Mouse (Mus musculus) forebrain, embryonic 14.5 days (tissue): ENCODE results near the gene Gfpt2. TPM values are rescaled to one million over a fixed set of nuclear protein-coding genes. Genes with fewer than 3 reads are reported as not detected.
A peak's percentile ranks its signal among the peaks of the same experiment; 100 is the strongest.
"Not testable (repeated sequence)": the region's sequence is repeated elsewhere in the genome, so short reads cannot be mapped to it uniquely, and the experiment has no call there.

Experiments used
- ATAC-seq: fragments of 200-750 bp; cut with Nextera tagmentation; 2 replicates; pipeline ENCODE4 v1.8.0; 2017; ENCODE audit warnings: mild to moderate bottlenecking, moderate library complexity
- DNase-seq: peaks from one replicate; pipeline ENCODE4 v3.0.0-alpha.2; 2015; ENCODE audit warnings: low spot score
- H3K27ac ChIP-seq: fragments of 300-500 bp; sonication (generic); 2 replicates; pipeline ENCODE4 v1.5.1; 2014; ENCODE audit warnings: low read depth, mild to moderate bottlenecking, control low read depth, low read length, moderate library complexity
- H3K27me3 ChIP-seq: fragments of 300-500 bp; sonication (generic); replicated peaks from 2 replicates; pipeline ENCODE4 v1.6.1; 2014; ENCODE audit warnings: low read length, control low read depth, mixed read lengths; ENCODE audit not compliant: control insufficient read depth, insufficient read depth
- H3K36me3 ChIP-seq: fragments of 300-500 bp; sonication (generic); 2 replicates; pipeline ENCODE4 v1.6.1; 2014; ENCODE audit warnings: low read length, control low read depth; ENCODE audit not compliant: control insufficient read depth, insufficient read depth
- H3K4me1 ChIP-seq: fragments of 300-500 bp; sonication (generic); 2 replicates; pipeline ENCODE4 v1.6.1; 2014; ENCODE audit warnings: antibody characterized with exemption, low read length, control low read depth; ENCODE audit not compliant: control insufficient read depth, insufficient read depth
- H3K4me2 ChIP-seq: fragments of 300-500 bp; sonication (generic); 2 replicates; pipeline ENCODE4 v1.6.1; 2014; ENCODE audit warnings: mild to moderate bottlenecking, control low read depth, low read length
- H3K4me3 ChIP-seq: fragments of 300-500 bp; sonication (generic); 2 replicates; pipeline ENCODE4 v1.5.1; 2014; ENCODE audit warnings: low read depth, low read length, control low read depth
- H3K9ac ChIP-seq: fragments of 300-500 bp; sonication (generic); 2 replicates; pipeline ENCODE4 v1.6.1; 2014; ENCODE audit warnings: mild to moderate bottlenecking, low read length, control low read depth, moderate library complexity
- H3K9me3 ChIP-seq: fragments of 300-500 bp; sonication (generic); replicated peaks from 2 replicates; pipeline ENCODE4 v1.6.1; 2016; ENCODE audit warnings: low read length, control low read depth, mixed read lengths; ENCODE audit not compliant: control insufficient read depth
- WGBS: fragments of 180-500 bp; shearing (Covaris S2); extraction: QIAGEN DNeasy Blood & Tissue Kit; methylation state at CpG from one replicate; pipeline ENCODE4 v1.1.7; 2014; 5-methylcytosine and 5-hydroxymethylcytosine counted together
- polyA plus RNA-seq: library from polyadenylated mRNA; unstranded; fragments of >200 nt; fragmentation: Nextera tagmentation; extraction: Ambion mirVana; gene quantifications from 2 replicates; pipeline ENCODE4 v1.2.1, GENCODE M21; 2014

Gfpt2 gene
- polyA plus RNA-seq, 1 experiment from 2014 or later: 6.0 TPM

- Histone ChIP-seq H3K27ac (no peak overlapping the region), H3K4me3 (no peak overlapping the region), H3K4me1 (no peaks in the 10 kb centered on the region), H3K9ac (no peak overlapping the region), H3K9me3 (no peaks in the 10 kb centered on the region), H3K36me3 (no peaks in the 10 kb centered on the region), H3K27me3 (no peaks in the 10 kb centered on the region), H3K4me2 (no peak overlapping the region)
- ATAC-seq (no peak), DNase-seq (no peak)
- WGBS: 94% methylated on average over 9 of the region's 9 CpGs
Observed at GRCm38 (mm10) chr11:49808946-49809345, 15.0 kb downstream of the Gfpt2 start.

GRCm38 (mm10) chr11:49810696-49811095, 16.7 kb downstream of the Gfpt2 start:
- H3K27me3 ChIP-seq, H3K4me3 ChIP-seq, ATAC-seq, H3K4me1 ChIP-seq, DNase-seq, H3K36me3 ChIP-seq, H3K4me2 ChIP-seq, H3K27ac ChIP-seq, H3K9me3 ChIP-seq, H3K9ac ChIP-seq: not testable (repeated sequence)
- WGBS: 84% methylated on average over 7 of the region's 7 CpGs

GRCm38 (mm10) chr11:49811099-49811541, 17.1 kb downstream of the Gfpt2 start:
- ATAC-seq (no peak), DNase-seq (no peak)
- 95% methylated on average over 8 of the region's 8 CpGs for WGBS
- Histone ChIP-seq H3K27me3 (no peaks in the 10 kb centered on the region), H3K36me3 (no peaks in the 10 kb centered on the region), H3K27ac (no peak overlapping the region), H3K4me3 (no peak overlapping the region), H3K9ac (no peak overlapping the region), H3K4me2 (no peak overlapping the region), H3K9me3 (no peaks in the 10 kb centered on the region), H3K4me1 (no peaks in the 10 kb centered on the region)

- 95% methylated on average over 8 of the region's 8 CpGs for WGBS
- ATAC-seq: no peak
- Histone ChIP-seq H3K9ac (no peak overlapping the region), H3K27me3 (no peaks in the 10 kb centered on the region), H3K9me3 (no peaks in the 10 kb centered on the region), H3K4me2 (no peak overlapping the region), H3K27ac (no peak overlapping the region), H3K4me1 (no peaks in the 10 kb centered on the region), H3K4me3 (no peak overlapping the region), H3K36me3 (no peaks in the 10 kb centered on the region)
- DNase-seq: no peak
Observed at GRCm38 (mm10) chr11:49811879-49812278, 17.9 kb downstream of the Gfpt2 start.

GRCm38 (mm10) chr11:49818869-49819566, 25.0 kb downstream of the Gfpt2 start:
- H3K4me2 ChIP-seq: no peak overlapping the region
- H3K4me3 ChIP-seq: no peak overlapping the region
- H3K36me3 ChIP-seq: peaks cover 9% of the 10 kb centered on the region
- peak overlapping the region; percentile 68 for H3K27ac ChIP-seq
- DNase-seq: peak; percentile 60
- H3K9ac ChIP-seq: no peak overlapping the region
- ATAC-seq: peak; percentile 57; the same call in 1 of the 2 replicates
- no peaks in the 10 kb centered on the region for H3K4me1 ChIP-seq
- no peaks in the 10 kb centered on the region for H3K27me3 ChIP-seq
- 76% methylated on average over 15 of the region's 15 CpGs for WGBS
- H3K9me3 ChIP-seq: no peaks in the 10 kb centered on the region

GRCm38 (mm10) chr11:49819676-49820075, 25.7 kb downstream of the Gfpt2 start:
- Histone ChIP-seq H3K9ac (no peak overlapping the region), H3K4me2 (no peak overlapping the region), H3K4me3 (no peak overlapping the region), H3K27ac (no peak overlapping the region), H3K4me1 (no peaks in the 10 kb centered on the region), H3K27me3 (no peaks in the 10 kb centered on the region), H3K9me3 (no peaks in the 10 kb centered on the region), H3K36me3 (peaks cover 14% of the 10 kb centered on the region)
- DNase-seq (no peak), ATAC-seq (0 out of 2 replicates have a peak, but pooled peaks have one; percentile 10)
- 82% methylated on average over 7 of the region's 7 CpGs for WGBS

- H3K4me2 ChIP-seq: no peak overlapping the region
- H3K9ac ChIP-seq: no peak overlapping the region
- no peaks in the 10 kb centered on the region for H3K4me1 ChIP-seq
- H3K9me3 ChIP-seq: no peaks in the 10 kb centered on the region
- ATAC-seq (no peak), DNase-seq (no peak)
- peaks cover 17% of the 10 kb centered on the region for H3K36me3 ChIP-seq
- 93% methylated on average over 2 of the region's 2 CpGs for WGBS
- no peak overlapping the region for H3K4me3 ChIP-seq
- no peak overlapping the region for H3K27ac ChIP-seq
- H3K27me3 ChIP-seq: no peaks in the 10 kb centered on the region
Observed at GRCm38 (mm10) chr11:49820928-49821327, 26.9 kb downstream of the Gfpt2 start.

- Histone ChIP-seq H3K27me3 (no peaks in the 10 kb centered on the region), H3K36me3 (peaks cover 17% of the 10 kb centered on the region), H3K4me1 (no peaks in the 10 kb centered on the region), H3K4me3 (no peak overlapping the region), H3K9ac (no peak overlapping the region), H3K9me3 (no peaks in the 10 kb centered on the region), H3K27ac (no peak overlapping the region), H3K4me2 (no peak overlapping the region)
- WGBS: 87% methylated on average over 2 of the region's 2 CpGs
- ATAC-seq (no peak), DNase-seq (no peak)
Observed at GRCm38 (mm10) chr11:49821546-49821945, 27.6 kb downstream of the Gfpt2 start.

GRCm38 (mm10) chr11:49822337-49822736, 28.4 kb downstream of the Gfpt2 start:
- DNase-seq (no peak), ATAC-seq (no peak)
- Histone ChIP-seq H3K9ac (no peak overlapping the region), H3K36me3 (peaks cover 17% of the 10 kb centered on the region), H3K4me3 (no peak overlapping the region), H3K4me1 (no peaks in the 10 kb centered on the region), H3K9me3 (no peaks in the 10 kb centered on the region), H3K27ac (no peak overlapping the region), H3K27me3 (no peaks in the 10 kb centered on the region), H3K4me2 (no peak overlapping the region)
- 88% methylated on average over 2 of the region's 2 CpGs for WGBS
